Mouse (Mus musculus) liver, adult 2 months (tissue): ENCODE results near the gene Zfp599. TPM values are rescaled to one million over a fixed set of nuclear protein-coding genes. Genes with fewer than 3 reads are reported as not detected.
"Not testable (repeated sequence)": the region's sequence is repeated elsewhere in the genome, so short reads cannot be mapped to it uniquely, and the experiment has no call there.

ENCODE experiments used
- DNase-seq: peaks from one replicate; pipeline ENCODE4 v3.0.0-alpha.2; 2011; ENCODE audit warnings: low read depth, low spot score; ENCODE audit errors: extremely low read depth
- H3K27ac ChIP-seq: fragments of 200-500 bp; replicated peaks from 2 replicates; pipeline ENCODE4 v1.5.1; 2012; ENCODE audit warnings: low read depth, mild to moderate bottlenecking, control low read depth, inconsistent platforms, low read length; ENCODE audit not compliant: insufficient read depth
- H3K27me3 ChIP-seq: fragments of 200-500 bp; 2 replicates; pipeline ENCODE4 v1.6.1; 2012; ENCODE audit warnings: mild to moderate bottlenecking, moderate library complexity, low read length, inconsistent platforms; ENCODE audit not compliant: control insufficient read depth, insufficient read depth
- H3K36me3 ChIP-seq: fragments of 200-500 bp; 2 replicates; pipeline ENCODE4 v1.6.1; 2012; ENCODE audit warnings: low read length, inconsistent platforms; ENCODE audit not compliant: control insufficient read depth, insufficient read depth
- H3K4me1 ChIP-seq: fragments of 200-500 bp; 2 replicates; pipeline ENCODE4 v1.6.1; 2011; ENCODE audit warnings: low read length; ENCODE audit not compliant: control insufficient read depth, insufficient read depth
- H3K4me3 ChIP-seq: fragments of 200-500 bp; 2 replicates; pipeline ENCODE4 v1.5.1; 2011; ENCODE audit warnings: low read depth, mild to moderate bottlenecking, control low read depth, low read length, moderate library complexity; ENCODE audit not compliant: insufficient read depth
- H3K79me2 ChIP-seq: fragments of 200-500 bp; 2 replicates; pipeline ENCODE4 v1.6.1; 2012; ENCODE audit warnings: inconsistent platforms, mild to moderate bottlenecking, low read length, moderate library complexity; ENCODE audit not compliant: control insufficient read depth, insufficient read depth
- H3K9ac ChIP-seq: fragments of 200-500 bp; 2 replicates; pipeline ENCODE4 v1.6.1; 2012; ENCODE audit warnings: low read depth, mild to moderate bottlenecking, control low read depth, inconsistent platforms, low read length
- CTCF ChIP-seq: fragments of 200-500 bp; IDR thresholded peaks from 2 replicates; pipeline ENCODE4 v1.5.1; 2011; ENCODE audit warnings: low read depth, low read length, control low read depth
- POLR2A ChIP-seq: fragments of 200-500 bp; IDR thresholded peaks from 2 replicates; pipeline ENCODE4 v1.6.1; 2011; ENCODE audit warnings: low read length, control low read depth; ENCODE audit not compliant: insufficient read depth; ENCODE audit errors: extremely low read depth
- WGBS: fragments of 180-500 bp; shearing (Covaris S2); methylation state at CpG from one replicate; pipeline ENCODE4 v1.1.7; 2018; 5-methylcytosine and 5-hydroxymethylcytosine counted together
- polyA plus RNA-seq: library from polyadenylated mRNA; depleted of rRNA; stranded (reverse); fragments of >200 nt; gene quantifications from 2 replicates; pipeline ENCODE4 v1.2.3, GENCODE M21; 2012; rRNA removed
- total RNA-seq: library from RNA; depleted of rRNA; stranded (reverse); fragments of >200 nt; gene quantifications from 2 replicates; pipeline ENCODE4 v1.2.3, GENCODE M21; 2014; rRNA removed

Gene Zfp599
- total RNA-seq (0.09 and 0.13 TPM in 2 replicates), polyA plus RNA-seq (not detected in 2 replicates)

GRCm38 (mm10) chr9:22259184-22260091 lies at the start of gene Zfp599:
Gene Zfp599, minus strand, starts transcription at chr9:22259895.
- Histone ChIP-seq H3K4me1 (no peaks in the 10 kb centered on the region), H3K27me3 (no peaks in the 10 kb centered on the region), H3K27ac (no peak within 1 kb of the TSS), H3K9ac (peak within 1 kb of the TSS; percentile 56), H3K79me2 (no peaks in the 10 kb centered on the region), H3K4me3 (peak within 1 kb of the TSS; percentile 35), H3K36me3 (no peaks in the 10 kb centered on the region)
- DNase-seq, result peak; percentile 65
- WGBS, result 2% methylated on average over 35 of the region's 35 CpGs
- TF ChIP-seq POLR2A, result no peak

GRCm38 (mm10) chr9:22307920-22308262 lies 48.2 kb upstream of the Zfp599 start:
- 9% methylated on average over 9 of the region's 9 CpGs for WGBS
- DNase-seq, H3K4me1 ChIP-seq, H3K36me3 ChIP-seq, H3K27ac ChIP-seq, H3K79me2 ChIP-seq, H3K27me3 ChIP-seq: not testable (repeated sequence)
- peak overlapping the region; percentile 84 for H3K4me3 ChIP-seq
- H3K9ac ChIP-seq, result peak overlapping the region; percentile 43

GRCm38 (mm10) chr9:22307156-22307919 lies 47.6 kb upstream of the Zfp599 start, which contains the start of gene Zfp810:
Gene Zfp810, minus strand, starts transcription at chr9:22307648.
- no peaks in the 10 kb centered on the region for H3K79me2 ChIP-seq
- TF ChIP-seq CTCF (no peak), POLR2A (0 out of 2 replicates have a peak, but pooled peaks have one; percentile 4)
- peak; percentile 72 for DNase-seq
- H3K4me3 ChIP-seq, result peak within 1 kb of the TSS; percentile 84
- peak within 1 kb of the TSS; percentile 85 for H3K9ac ChIP-seq
- peaks cover 8% of the 10 kb centered on the region for H3K4me1 ChIP-seq
- no peaks in the 10 kb centered on the region for H3K27me3 ChIP-seq
- H3K36me3 ChIP-seq, result no peaks in the 10 kb centered on the region
- WGBS, result under 1% methylated on average over 56 of the region's 56 CpGs
- peak within 1 kb of the TSS; percentile 30 for H3K27ac ChIP-seq

GRCm38 (mm10) chr9:22306726-22307125 lies 47.0 kb upstream of the Zfp599 start:
- TF ChIP-seq CTCF (no peak), POLR2A (no peak)
- DNase-seq, result no peak
- H3K27ac ChIP-seq, result no peak overlapping the region
- WGBS, result 21% methylated on average over 6 of the region's 6 CpGs
- peak overlapping the region; percentile 84 for H3K4me3 ChIP-seq
- H3K27me3 ChIP-seq, result no peaks in the 10 kb centered on the region
- peak overlapping the region; percentile 85 for H3K9ac ChIP-seq
- H3K4me1 ChIP-seq, result peaks cover 8% of the 10 kb centered on the region
- no peaks in the 10 kb centered on the region for H3K36me3 ChIP-seq
- H3K79me2 ChIP-seq, result no peaks in the 10 kb centered on the region

GRCm38 (mm10) chr9:22302199-22302598 lies 42.5 kb upstream of the Zfp599 start:
- Histone ChIP-seq H3K4me3 (no peak overlapping the region), H3K27ac (no peak overlapping the region), H3K4me1 (peaks cover 8% of the 10 kb centered on the region), H3K79me2 (no peaks in the 10 kb centered on the region), H3K9ac (no peak overlapping the region), H3K36me3 (peaks cover 11% of the 10 kb centered on the region), H3K27me3 (no peaks in the 10 kb centered on the region)
- DNase-seq, result no peak
- TF ChIP-seq CTCF, result no peak
- no peak for TF ChIP-seq POLR2A
- WGBS, result 100% methylated on average over 1 of the region's 1 CpGs

- 96% methylated on average over 4 of the region's 4 CpGs for WGBS
- H3K4me3 ChIP-seq, result no peak overlapping the region
- TF ChIP-seq POLR2A (no peak), CTCF (no peak)
Measured at GRCm38 (mm10) chr9:22278733-22279132, 19.0 kb upstream of the Zfp599 start.

More at GRCm38 (mm10) chr9:22278733-22279132, 19.0 kb upstream of the Zfp599 start:
- H3K27ac ChIP-seq, result no peak overlapping the region
- H3K79me2 ChIP-seq, result no peaks in the 10 kb centered on the region
- no peak for DNase-seq
- peaks cover 61% of the 10 kb centered on the region for H3K36me3 ChIP-seq
- no peak overlapping the region for H3K9ac ChIP-seq
- H3K27me3 ChIP-seq, result peaks cover 5% of the 10 kb centered on the region; the same call in 1 of the 2 replicates
- H3K4me1 ChIP-seq, result no peaks in the 10 kb centered on the region
